Mouse (Mus musculus) sigmoid colon, adult 10 weeks (tissue): ENCODE data around the gene Mpv17l2. TPM values are rescaled to one million over a fixed set of nuclear protein-coding genes. Genes with fewer than 3 reads are reported as not detected.

Experiments used
- polyA plus RNA-seq: library from polyadenylated mRNA; stranded (reverse); fragments of 350-450 nt; fragmentation: Illumina TruSeq; extraction: RNeasy Lipid Tissue Mini Kit (QIAGEN cat#74804); gene quantifications from one replicate; pipeline ENCODE4 v1.2.3, GENCODE M21; 2014; ENCODE audit warnings: low read depth, low replicate concordance

Mpv17l2 gene
- 1.7 TPM for polyA plus RNA-seq

DNA sequence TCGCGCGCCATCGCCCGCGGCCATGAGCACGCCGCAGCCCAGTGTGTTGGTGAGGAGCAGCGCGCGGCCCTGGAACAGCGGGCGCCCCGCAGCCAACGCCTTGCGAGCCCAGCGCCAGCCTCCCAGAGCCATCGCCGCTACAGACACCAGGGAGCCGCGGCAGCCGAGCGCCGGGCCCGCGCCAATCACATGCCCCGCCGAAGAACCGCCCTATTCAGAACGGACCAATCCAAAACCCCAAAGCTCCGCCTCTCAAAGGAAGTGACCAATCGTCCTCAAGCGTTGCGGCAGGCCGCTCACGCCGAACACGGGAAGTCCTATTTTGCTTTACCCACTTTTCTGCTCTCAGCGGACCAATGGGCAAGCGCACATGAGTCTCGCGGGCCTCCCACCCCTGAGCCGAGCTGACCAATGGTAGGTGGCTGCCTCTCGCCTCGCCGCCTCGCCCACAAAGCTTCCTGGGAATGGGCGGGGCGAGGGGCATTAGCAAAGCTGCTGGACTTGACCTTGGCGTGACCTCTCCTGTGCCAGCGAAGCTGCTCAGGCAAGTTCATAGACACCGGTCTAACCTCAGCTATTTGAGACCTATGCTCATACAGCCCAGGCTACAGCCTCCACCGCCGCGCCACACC, at the start of gene Mpv17l2:
TSS of gene Mpv17l2 (minus strand) at position 172 of the 632 bp plus-strand sequence.

DNA sequence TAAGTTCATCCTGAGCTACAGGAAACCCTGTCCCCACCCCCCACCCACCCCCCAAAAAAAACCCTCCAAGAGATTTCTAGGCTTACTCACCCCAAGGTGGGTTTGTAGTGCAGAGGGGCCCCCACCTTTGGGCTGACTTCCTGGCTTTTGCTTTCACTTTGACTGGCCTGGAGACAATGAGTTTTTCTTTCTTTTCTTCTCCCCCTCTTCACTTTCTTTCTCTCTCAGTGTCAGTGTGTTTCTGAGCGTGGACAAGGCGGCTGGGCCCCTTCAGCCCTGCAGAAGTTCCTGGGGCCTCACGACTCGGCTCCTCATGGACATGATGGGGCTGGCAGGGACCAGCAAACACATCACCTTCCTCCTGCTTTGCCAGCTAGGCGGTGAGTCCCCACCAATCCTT, 47.5 kb upstream of the Mpv17l2 start, which contains the start of gene Il12rb1:
TSS of gene Il12rb1 (plus strand) at position 211 of the 400 bp plus-strand sequence.

DNA sequence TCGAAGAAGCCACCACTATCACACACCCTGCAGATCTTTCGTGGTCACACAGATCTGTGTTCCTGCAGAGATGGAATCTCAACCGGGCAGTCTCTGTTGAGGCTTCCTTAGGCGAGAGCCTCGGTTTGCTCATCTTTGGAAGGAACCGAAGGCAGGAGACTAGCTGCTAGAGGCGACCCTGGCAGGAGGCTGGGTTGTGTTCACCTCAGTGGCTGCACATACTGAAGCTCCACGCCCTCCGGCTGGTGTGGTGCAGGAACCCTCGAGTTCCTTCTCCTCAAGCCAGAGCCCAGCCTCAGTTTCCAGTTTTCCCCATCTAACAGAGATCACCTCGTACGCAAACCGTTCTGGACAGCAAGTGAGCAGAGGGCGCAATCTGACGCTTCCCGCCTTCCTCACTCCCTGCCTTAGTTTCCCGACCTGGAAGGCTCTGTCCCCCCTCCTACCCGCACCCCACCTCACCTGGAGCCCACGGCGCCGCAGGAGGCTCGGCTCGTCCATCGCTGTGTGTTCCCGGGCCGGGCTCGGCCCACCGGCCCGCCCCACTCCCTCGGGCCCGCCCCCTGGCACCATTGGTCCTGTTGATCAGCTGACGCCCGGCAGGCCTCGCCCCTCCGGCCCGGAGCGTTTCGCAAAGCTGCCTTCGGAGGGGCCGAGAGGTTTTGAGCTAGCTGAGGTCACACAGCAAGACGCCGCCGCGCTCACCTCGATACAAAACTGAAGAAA, 43.9 kb upstream of the Mpv17l2 start, which contains the start of gene Mast3:
TSS of gene Mast3 (minus strand) at position 574 of the 726 bp plus-strand sequence.

DNA sequence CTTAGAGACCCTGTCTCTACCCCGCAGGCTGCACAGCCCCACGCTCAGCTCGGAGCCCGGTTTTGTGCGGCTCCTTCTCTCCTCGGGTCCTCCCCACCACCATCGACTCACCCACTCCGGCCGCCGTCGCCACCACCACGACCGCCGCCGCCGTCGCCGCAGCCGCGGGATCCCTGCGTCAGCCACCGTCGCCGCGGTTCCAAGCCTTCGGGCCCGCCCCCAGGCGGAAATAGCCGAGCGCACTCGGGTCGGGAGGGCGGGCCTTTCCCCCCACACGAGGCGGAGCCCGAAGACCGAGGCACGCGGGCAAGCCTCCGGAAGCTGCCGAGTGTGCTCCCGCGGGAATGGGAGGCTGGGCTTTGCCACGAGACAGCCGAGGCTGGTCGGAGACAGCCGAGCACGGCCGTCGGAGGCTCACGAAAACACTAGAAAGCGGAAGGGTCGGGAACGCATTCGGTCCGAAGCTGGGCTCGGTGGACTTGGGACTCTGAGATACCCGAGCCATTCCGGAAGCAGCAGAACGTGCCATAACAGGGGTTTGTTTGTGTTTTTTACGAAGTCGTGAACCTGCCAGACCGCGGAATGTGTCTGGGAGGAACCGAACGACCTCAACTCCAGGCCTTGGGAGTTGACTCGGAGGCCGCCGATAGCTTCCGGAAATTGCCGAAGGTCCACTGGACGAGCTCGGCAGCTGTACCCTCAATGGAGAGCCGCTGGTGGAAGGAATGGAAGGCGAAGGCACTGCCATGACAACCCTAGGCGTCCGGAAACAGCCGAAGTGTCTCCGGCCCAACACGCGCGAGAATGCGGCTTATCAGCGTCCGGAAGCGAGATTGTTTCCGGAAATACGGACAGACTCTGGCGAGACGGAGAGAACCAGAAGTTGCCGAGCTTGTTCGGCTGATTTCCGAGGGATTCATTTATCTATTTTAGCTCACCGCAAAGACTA, 16.0 kb upstream of the Mpv17l2 start, which contains the start of gene Pik3r2:
TSS of gene Pik3r2 (minus strand) at position 218 of the 949 bp plus-strand sequence.

DNA sequence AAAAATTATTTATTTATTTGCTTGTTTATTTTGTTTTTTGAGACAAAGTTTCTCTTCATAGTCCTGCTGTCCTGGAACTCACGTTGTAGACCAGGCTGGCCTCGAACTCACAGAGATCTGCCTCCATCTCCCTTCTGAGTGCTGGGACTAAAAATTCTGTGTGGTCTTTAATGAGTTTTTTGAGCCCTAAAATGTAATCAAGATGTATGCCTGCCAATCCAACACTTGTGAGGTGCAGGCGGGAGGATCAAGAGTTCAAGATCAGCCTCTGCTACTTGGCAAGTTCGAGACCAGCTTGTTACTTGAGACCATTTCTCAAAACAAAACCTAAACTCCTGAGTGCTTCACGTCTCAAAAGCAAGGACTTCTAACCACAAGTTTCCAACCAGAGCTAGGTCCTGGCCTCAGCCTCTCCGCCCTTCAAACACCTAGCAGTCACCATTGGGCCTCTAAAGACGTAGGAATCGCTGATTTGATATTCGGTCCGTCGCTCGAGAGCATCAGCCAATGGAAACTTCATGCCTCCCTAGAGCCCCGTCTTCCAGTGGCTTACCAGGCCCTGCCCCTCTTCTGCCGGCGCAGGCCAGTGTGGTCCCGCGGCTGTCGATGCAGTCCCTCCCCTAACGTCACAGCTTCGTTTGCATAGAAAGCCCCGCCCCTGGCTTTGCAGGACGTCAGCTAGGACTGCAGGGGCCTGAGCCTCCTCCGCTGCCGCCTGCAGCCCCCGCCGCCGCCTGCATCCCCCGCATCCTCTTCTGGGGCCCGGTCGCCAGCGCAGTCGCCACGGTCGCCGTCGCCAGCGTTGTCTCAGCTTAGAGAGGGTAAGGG, 6.5 kb downstream of the Mpv17l2 start, which contains the start of gene Rab3a:
TSS of gene Rab3a (plus strand) at position 637 of the 828 bp plus-strand sequence.

DNA sequence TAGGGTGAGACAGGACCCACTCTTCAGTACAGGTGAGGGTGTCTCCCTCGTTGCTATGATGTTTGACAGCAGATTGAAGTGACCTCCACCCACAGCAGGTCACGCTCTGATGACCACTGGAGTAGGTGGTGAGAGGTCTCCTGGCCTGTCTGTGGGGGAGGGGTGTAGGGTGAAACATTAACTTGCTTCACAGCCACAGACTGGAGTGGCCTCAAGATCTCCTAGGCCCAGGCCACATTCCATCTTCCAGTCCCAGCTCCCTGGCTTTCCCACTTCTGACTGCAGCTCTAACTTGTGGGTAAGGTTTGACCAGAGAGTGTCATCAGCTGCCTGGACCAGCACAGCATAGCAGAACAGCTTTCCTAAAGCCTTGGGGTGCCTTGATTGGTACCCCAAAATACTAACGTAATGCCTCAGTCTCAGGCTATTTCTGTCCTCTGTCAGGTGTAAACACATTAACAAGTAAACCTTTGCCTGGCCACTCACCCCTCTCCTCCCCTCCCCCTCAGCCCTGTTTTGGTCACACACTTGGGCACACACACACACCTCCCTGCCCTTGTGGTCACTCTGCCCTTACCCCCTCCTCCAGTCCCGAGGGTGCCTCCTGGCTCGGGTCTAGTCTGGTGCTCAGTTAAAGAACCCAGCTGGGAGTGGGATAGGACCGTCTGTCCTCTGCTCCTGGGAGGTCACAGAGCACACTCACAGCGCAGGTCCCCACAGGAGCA, 37.1 kb downstream of the Mpv17l2 start, which contains the start of gene Pde4c:
TSS of gene Pde4c (plus strand) at position 235 of the 725 bp plus-strand sequence.

DNA sequence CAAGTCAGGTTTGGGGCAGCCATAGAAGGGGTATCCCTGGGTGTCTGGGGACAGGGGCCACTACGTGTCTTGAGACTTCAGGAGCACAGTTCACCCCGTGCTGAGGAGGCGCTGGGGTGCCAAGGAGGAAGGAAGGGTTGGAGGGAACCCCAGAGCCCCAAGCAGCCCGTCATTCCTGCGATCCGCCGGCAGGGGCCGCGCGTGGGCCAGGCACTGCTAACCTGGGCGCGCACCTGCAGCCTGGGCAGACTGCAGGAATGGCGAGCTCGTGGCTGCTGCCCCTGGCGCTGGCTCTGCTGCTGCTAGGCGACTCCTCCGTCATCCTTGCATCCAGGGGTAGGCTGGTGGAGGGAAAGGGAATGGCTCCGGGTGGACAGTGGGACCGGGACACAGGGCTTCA, 42.4 kb downstream of the Mpv17l2 start, which contains the start of gene Gm3336:
TSS of gene Gm3336 (plus strand) at position 247 of the 400 bp plus-strand sequence.

Other genes starting within 250 kb of the Mpv17l2 start
- gene Fkbp8, start 233.2 kb downstream of the Mpv17l2 start, polyA plus RNA-seq, result 8.5 TPM
- 9.0 TPM for gene Kxd1, start 233.0 kb downstream of the Mpv17l2 start, polyA plus RNA-seq
- 0.98 TPM for gene Ell, start 221.5 kb downstream of the Mpv17l2 start, polyA plus RNA-seq
- gene Isyna1, start 166.6 kb downstream of the Mpv17l2 start, polyA plus RNA-seq, result not detected
- gene Ssbp4, start 152.1 kb downstream of the Mpv17l2 start, polyA plus RNA-seq, result not detected
- not detected for gene Lrrc25, start 144.8 kb downstream of the Mpv17l2 start, polyA plus RNA-seq
- not detected for gene Gdf15, start 128.5 kb downstream of the Mpv17l2 start, polyA plus RNA-seq
- 13.4 TPM for gene Pgpep1, start 100.6 kb downstream of the Mpv17l2 start, polyA plus RNA-seq
- not detected for gene Lsm4, start 87.7 kb downstream of the Mpv17l2 start, polyA plus RNA-seq
- 44.0 TPM for gene Jund, start 62.0 kb downstream of the Mpv17l2 start, polyA plus RNA-seq
- not detected for gene Iqcn, start 57.5 kb downstream of the Mpv17l2 start, polyA plus RNA-seq
- gene Gm3336, start 42.4 kb downstream of the Mpv17l2 start, polyA plus RNA-seq, result 31.1 TPM
- 0.19 TPM for gene Pde4c, start 37.2 kb downstream of the Mpv17l2 start, polyA plus RNA-seq
- gene Rab3a, start 6.3 kb downstream of the Mpv17l2 start, polyA plus RNA-seq, result 1.7 TPM
- gene Pik3r2, start 15.8 kb upstream of the Mpv17l2 start, polyA plus RNA-seq, result 1.5 TPM
- 1.9 TPM for gene Mast3, start 44.1 kb upstream of the Mpv17l2 start, polyA plus RNA-seq
- not detected for gene Il12rb1, start 47.5 kb upstream of the Mpv17l2 start, polyA plus RNA-seq
- gene Arrdc2, start 78.8 kb upstream of the Mpv17l2 start, polyA plus RNA-seq, result 3.8 TPM
- not detected for gene Kcnn1, start 102.3 kb upstream of the Mpv17l2 start, polyA plus RNA-seq
- not detected for gene Ccdc124, start 113.0 kb upstream of the Mpv17l2 start, polyA plus RNA-seq
- gene Slc5a5, start 131.8 kb upstream of the Mpv17l2 start, polyA plus RNA-seq, result not detected
- gene Rpl18a, start 136.5 kb upstream of the Mpv17l2 start, polyA plus RNA-seq, result 55.6 TPM
- gene Map1s, start 145.0 kb upstream of the Mpv17l2 start, polyA plus RNA-seq, result 1.5 TPM